Mouse (Mus musculus) embryonic facial prominence, embryonic 15.5 days (tissue): ENCODE measurements at regions not wholly inside any gene's neighbourhood (a gene's known extent, or its start where the extent isn't known, plus 50 kb on each side); places are given as distances from the start of the nearest gene placed in this dataset.

Experiments
- ATAC-seq: fragments of 200-750 bp; cut with Nextera tagmentation; 2 replicates; pipeline ENCODE4 v1.8.0; 2017; ENCODE audit warnings: low read depth, moderate TSS enrichment; ENCODE audit not compliant: insufficient number of reproducible peaks, low FRiP score, low TSS enrichment
- H3K27ac ChIP-seq: fragments of 300-500 bp; sonication (generic); replicated peaks from 2 replicates; pipeline ENCODE4 v1.5.1; 2015; ENCODE audit warnings: mild to moderate bottlenecking, inconsistent platforms
- H3K27me3 ChIP-seq: fragments of 300-500 bp; sonication (generic); 2 replicates; pipeline ENCODE4 v1.6.1; 2015; ENCODE audit warnings: inconsistent platforms
- H3K36me3 ChIP-seq: fragments of 300-500 bp; sonication (generic); 2 replicates; pipeline ENCODE4 v1.6.1; 2015; ENCODE audit warnings: mild to moderate bottlenecking, inconsistent platforms
- H3K4me1 ChIP-seq: fragments of 300-500 bp; sonication (generic); 2 replicates; pipeline ENCODE4 v1.6.1; 2015; ENCODE audit warnings: inconsistent platforms
- H3K4me2 ChIP-seq: fragments of 300-500 bp; sonication (generic); replicated peaks from 2 replicates; pipeline ENCODE4 v1.6.1; 2015; ENCODE audit warnings: mild to moderate bottlenecking, inconsistent platforms
- H3K4me3 ChIP-seq: fragments of 300-500 bp; sonication (generic); replicated peaks from 2 replicates; pipeline ENCODE4 v1.5.1; 2015; ENCODE audit warnings: mild to moderate bottlenecking, inconsistent platforms
- H3K9ac ChIP-seq: fragments of 300-500 bp; sonication (generic); 2 replicates; pipeline ENCODE4 v1.6.1; 2015; ENCODE audit warnings: inconsistent platforms
- H3K9me3 ChIP-seq: fragments of 300-500 bp; sonication (generic); replicated peaks from 2 replicates; pipeline ENCODE4 v1.6.1; 2016; ENCODE audit warnings: inconsistent platforms
- WGBS: fragments of 180-500 bp; shearing (Covaris S2); methylation state at CpG from one replicate; pipeline ENCODE4 v1.1.7; 2015; 5-methylcytosine and 5-hydroxymethylcytosine counted together

GRCm38 (mm10) chr8:26854557-26855238 lies 122.4 kb upstream of the Zfp703 start:
- H3K9ac ChIP-seq = no peak overlapping the region
- H3K4me2 ChIP-seq = no peak overlapping the region
- H3K4me1 ChIP-seq = peaks cover 17% of the 10 kb centered on the region; the same call in 1 of the 2 replicates
- no peaks in the 10 kb centered on the region for H3K36me3 ChIP-seq
- no peak overlapping the region for H3K4me3 ChIP-seq
- WGBS = 48% methylated on average over 12 of the region's 12 CpGs
- no peak overlapping the region for H3K27ac ChIP-seq
- H3K9me3 ChIP-seq = no peaks in the 10 kb centered on the region
- no peaks in the 10 kb centered on the region for H3K27me3 ChIP-seq
- ATAC-seq = peak; percentile 26; the same call in 1 of the 2 replicates

- Histone ChIP-seq H3K4me1 (peaks cover 14% of the 10 kb centered on the region; the same call in 1 of the 2 replicates), H3K27me3 (no peaks in the 10 kb centered on the region), H3K9ac (no peak overlapping the region), H3K9me3 (no peaks in the 10 kb centered on the region), H3K27ac (no peak overlapping the region), H3K4me3 (no peak overlapping the region), H3K4me2 (no peak overlapping the region), H3K36me3 (no peaks in the 10 kb centered on the region)
- WGBS = 51% methylated on average over 6 of the region's 6 CpGs
- no peak for ATAC-seq
Observed at GRCm38 (mm10) chr8:26855256-26855655, 121.9 kb upstream of the Zfp703 start.

GRCm38 (mm10) chr8:26864571-26864970 lies 112.6 kb upstream of the Zfp703 start:
- H3K27me3 ChIP-seq = no peaks in the 10 kb centered on the region
- H3K4me1 ChIP-seq = no peaks in the 10 kb centered on the region
- H3K4me3 ChIP-seq = no peak overlapping the region
- ATAC-seq = no peak
- WGBS = 81% methylated on average over 2 of the region's 2 CpGs
- H3K9me3 ChIP-seq = no peaks in the 10 kb centered on the region
- H3K36me3 ChIP-seq = no peaks in the 10 kb centered on the region
- H3K9ac ChIP-seq = no peak overlapping the region
- no peak overlapping the region for H3K27ac ChIP-seq
- H3K4me2 ChIP-seq = no peak overlapping the region

GRCm38 (mm10) chr8:26864971-26865370 lies 112.2 kb upstream of the Zfp703 start:
- H3K4me1 ChIP-seq = no peaks in the 10 kb centered on the region
- no peak overlapping the region for H3K4me3 ChIP-seq
- no peaks in the 10 kb centered on the region for H3K9me3 ChIP-seq
- no peak for ATAC-seq
- WGBS = 72% methylated on average over 10 of the region's 10 CpGs
- H3K27ac ChIP-seq = no peak overlapping the region
- no peaks in the 10 kb centered on the region for H3K27me3 ChIP-seq
- H3K9ac ChIP-seq = no peak overlapping the region
- no peak overlapping the region for H3K4me2 ChIP-seq
- H3K36me3 ChIP-seq = no peaks in the 10 kb centered on the region

GRCm38 (mm10) chr8:26868101-26868848 lies 108.8 kb upstream of the Zfp703 start:
- no peak overlapping the region for H3K4me3 ChIP-seq
- H3K36me3 ChIP-seq = no peaks in the 10 kb centered on the region
- H3K9ac ChIP-seq = no peak overlapping the region
- no peak overlapping the region for H3K4me2 ChIP-seq
- H3K27ac ChIP-seq = no peak overlapping the region
- 29% methylated on average over 6 of the region's 6 CpGs for WGBS
- no peak for ATAC-seq
- H3K4me1 ChIP-seq = no peaks in the 10 kb centered on the region
- H3K27me3 ChIP-seq = no peaks in the 10 kb centered on the region
- 0 out of 2 replicates have a peak, but pooled peaks cover 12% of the 10 kb centered on the region for H3K9me3 ChIP-seq

GRCm38 (mm10) chr8:26868849-26869110 lies 108.3 kb upstream of the Zfp703 start:
- Histone ChIP-seq H3K9me3 (0 out of 2 replicates have a peak, but pooled peaks cover 12% of the 10 kb centered on the region), H3K36me3 (no peaks in the 10 kb centered on the region), H3K27me3 (no peaks in the 10 kb centered on the region), H3K27ac (no peak overlapping the region), H3K4me3 (no peak overlapping the region), H3K4me2 (no peak overlapping the region), H3K9ac (no peak overlapping the region), H3K4me1 (no peaks in the 10 kb centered on the region)
- ATAC-seq = no peak
- WGBS = 32% methylated on average over 2 of the region's 2 CpGs

- Histone ChIP-seq H3K9ac (no peak overlapping the region), H3K27me3 (no peaks in the 10 kb centered on the region), H3K4me1 (no peaks in the 10 kb centered on the region), H3K4me3 (no peak overlapping the region), H3K27ac (no peak overlapping the region), H3K4me2 (no peak overlapping the region), H3K36me3 (no peaks in the 10 kb centered on the region), H3K9me3 (0 out of 2 replicates have a peak, but pooled peaks cover 12% of the 10 kb centered on the region)
- no peak for ATAC-seq
- 90% methylated on average over 7 of the region's 7 CpGs for WGBS
Observed at GRCm38 (mm10) chr8:26871838-26872237, 105.3 kb upstream of the Zfp703 start.

- H3K4me2 ChIP-seq = no peak overlapping the region
- no peak for ATAC-seq
- no peaks in the 10 kb centered on the region for H3K27me3 ChIP-seq
- no peaks in the 10 kb centered on the region for H3K4me1 ChIP-seq
- no peak overlapping the region for H3K9ac ChIP-seq
- H3K9me3 ChIP-seq = 0 out of 2 replicates have a peak, but pooled peaks cover 12% of the 10 kb centered on the region
- no peak overlapping the region for H3K4me3 ChIP-seq
- H3K36me3 ChIP-seq = no peaks in the 10 kb centered on the region
- WGBS = 81% methylated on average over 3 of the region's 3 CpGs
- H3K27ac ChIP-seq = no peak overlapping the region
Observed at GRCm38 (mm10) chr8:26872382-26872781, 104.7 kb upstream of the Zfp703 start.

GRCm38 (mm10) chr8:26872815-26873214 lies 104.3 kb upstream of the Zfp703 start:
- Histone ChIP-seq H3K27me3 (no peaks in the 10 kb centered on the region), H3K36me3 (no peaks in the 10 kb centered on the region), H3K4me3 (no peak overlapping the region), H3K4me2 (no peak overlapping the region), H3K9ac (no peak overlapping the region), H3K4me1 (no peaks in the 10 kb centered on the region), H3K9me3 (0 out of 2 replicates have a peak, but pooled peaks cover 12% of the 10 kb centered on the region), H3K27ac (no peak overlapping the region)
- WGBS = 60% methylated on average over 8 of the region's 8 CpGs
- peak; percentile 49; the same call in 1 of the 2 replicates for ATAC-seq

GRCm38 (mm10) chr8:26880177-26880576 lies 96.9 kb upstream of the Zfp703 start:
- Histone ChIP-seq H3K9me3 (no peaks in the 10 kb centered on the region), H3K9ac (no peak overlapping the region), H3K27me3 (no peaks in the 10 kb centered on the region), H3K4me1 (peaks cover 13% of the 10 kb centered on the region), H3K4me2 (no peak overlapping the region), H3K27ac (no peak overlapping the region), H3K4me3 (no peak overlapping the region), H3K36me3 (no peaks in the 10 kb centered on the region)
- ATAC-seq = no peak
- WGBS = 74% methylated on average over 7 of the region's 7 CpGs

GRCm38 (mm10) chr8:26881268-26882120 lies 95.6 kb upstream of the Zfp703 start:
- H3K4me1 ChIP-seq = peaks cover 13% of the 10 kb centered on the region
- H3K9ac ChIP-seq = no peak overlapping the region
- H3K27me3 ChIP-seq = no peaks in the 10 kb centered on the region
- no peak for ATAC-seq
- H3K4me2 ChIP-seq = no peak overlapping the region
- WGBS = 73% methylated on average over 7 of the region's 7 CpGs
- no peaks in the 10 kb centered on the region for H3K9me3 ChIP-seq
- H3K36me3 ChIP-seq = no peaks in the 10 kb centered on the region
- H3K4me3 ChIP-seq = no peak overlapping the region
- no peak overlapping the region for H3K27ac ChIP-seq
